Mouse (Mus musculus) gastrocnemius, adult 2 months (tissue): ENCODE data around the gene Pcdh15. TPM values are rescaled to one million over a fixed set of nuclear protein-coding genes. Genes with fewer than 3 reads are reported as not detected.

ENCODE experiments used
- DNase-seq: peaks from one replicate; pipeline ENCODE4 v3.0.0; 2022
- H3K27ac ChIP-seq: fragments of 200-600 bp; 2 replicates; pipeline ENCODE4 v1.8.1; 2022; ENCODE audit warnings: mild to moderate bottlenecking
- H3K4me3 ChIP-seq: fragments of 200-600 bp; 2 replicates; pipeline ENCODE4 v1.8.1; 2022; ENCODE audit warnings: mild to moderate bottlenecking, moderate library complexity
- CTCF ChIP-seq: fragments of 200-600 bp; IDR thresholded peaks from 2 replicates; pipeline ENCODE4 v1.8.1; 2022; ENCODE audit warnings: antibody characterized with exemption, mild to moderate bottlenecking, moderate library complexity
- intact Hi-C: fragments of 180-260 bp; cut with DNase I; formaldehyde crosslinking; loops from one replicate; pipeline ENCODE4 v1.15.1; 2025
- total RNA-seq, 2 experiments: library from RNA; stranded (reverse); gene quantifications; 2 replicates each; pipeline ENCODE4 v1.2.3; 2021

Gene Pcdh15
- total RNA-seq, 2 experiments from 2014 or later: 0.18 to 0.39 TPM

DNA sequence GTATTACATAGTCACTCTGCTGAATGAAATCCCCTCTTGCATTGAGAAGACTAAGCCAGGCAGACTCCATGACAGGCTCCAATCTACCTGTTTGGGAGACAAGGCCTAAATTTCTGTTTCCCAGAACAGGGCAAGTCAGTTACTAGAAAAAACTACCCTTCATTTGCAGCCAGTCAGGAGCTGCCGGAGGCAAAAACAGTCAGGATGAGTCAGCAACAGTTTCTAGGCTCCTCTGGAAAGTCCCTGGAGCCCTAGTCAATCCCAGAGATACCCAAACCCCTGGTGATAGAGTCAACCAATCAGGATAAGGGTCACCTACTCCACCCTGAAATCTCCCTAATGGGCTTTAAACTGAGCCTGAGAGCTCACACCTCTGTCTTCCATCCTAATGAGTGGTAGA, 1564.0 kb downstream of the Pcdh15 start:
- no peak for TF ChIP-seq CTCF
- intact Hi-C loops: no loop called here
- H3K27ac ChIP-seq: no peak overlapping the region

DNA sequence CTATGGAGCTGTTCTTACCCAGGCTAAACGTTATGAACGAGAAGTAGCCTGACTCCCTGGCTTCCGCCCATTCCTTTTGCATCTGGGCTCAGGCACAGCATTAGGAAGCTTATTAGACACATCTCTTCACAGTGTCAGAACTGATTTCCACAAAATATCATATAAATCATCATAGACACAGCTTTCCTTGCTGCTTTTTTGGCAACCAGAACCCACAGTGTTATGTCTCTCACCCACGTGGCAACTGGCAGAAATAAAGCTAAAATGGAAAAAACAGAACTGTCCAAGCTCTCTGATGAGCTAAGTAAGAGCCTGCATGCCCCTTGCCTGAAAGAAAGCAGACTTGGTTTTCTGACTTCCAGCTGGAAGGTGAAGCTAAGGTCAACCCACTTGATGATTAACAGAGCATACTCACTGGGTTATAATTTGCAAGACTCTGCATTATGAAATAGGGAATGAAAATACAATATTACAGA, 1580.9 kb downstream of the Pcdh15 start:
- DNase-seq: no peak
- intact Hi-C loops: no loop called here
- TF ChIP-seq CTCF: no peak
- Histone ChIP-seq H3K27ac (peak overlapping the region; percentile 57), H3K4me3 (no peak overlapping the region)

More for the DNA sequence above, 1564.0 kb downstream of the Pcdh15 start:
- H3K4me3 ChIP-seq: no peak overlapping the region
- no peak for DNase-seq

DNA sequence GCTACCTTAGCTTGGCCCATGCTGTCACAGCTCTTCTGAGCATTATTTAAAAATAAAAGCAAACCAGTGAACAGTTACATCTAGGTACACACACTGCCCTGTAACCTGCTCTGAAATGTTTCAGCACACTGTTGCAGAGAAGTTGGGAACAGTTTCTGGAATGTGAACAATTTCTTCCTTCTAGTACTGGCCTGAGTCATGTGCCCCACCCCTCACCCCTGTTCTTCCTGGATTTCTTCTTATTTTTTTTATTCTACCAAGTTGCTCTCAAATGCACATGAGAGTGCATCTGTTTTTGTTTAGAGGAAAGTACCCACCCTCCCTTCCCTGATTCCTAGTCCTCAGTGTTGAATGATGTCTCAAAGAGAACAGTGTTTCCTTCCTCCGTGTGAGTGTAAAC, 1581.4 kb downstream of the Pcdh15 start:
- intact Hi-C loops: no loop called here
- H3K27ac ChIP-seq: peak overlapping the region; percentile 56; the same call in 1 of the 2 replicates
- DNase-seq: no peak

More for the DNA sequence above, 1581.4 kb downstream of the Pcdh15 start:
- TF ChIP-seq CTCF: no peak
- H3K4me3 ChIP-seq: no peak overlapping the region
